Mouse (Mus musculus): ENCODE measurements around the gene Ano6. TPM values are rescaled to one million over a fixed set of nuclear protein-coding genes. Genes with fewer than 3 reads are reported as not detected.

The Ano6 gene
- polyA plus RNA-seq, 1 experiment from 2014 or later = 52.3 TPM

DNA sequence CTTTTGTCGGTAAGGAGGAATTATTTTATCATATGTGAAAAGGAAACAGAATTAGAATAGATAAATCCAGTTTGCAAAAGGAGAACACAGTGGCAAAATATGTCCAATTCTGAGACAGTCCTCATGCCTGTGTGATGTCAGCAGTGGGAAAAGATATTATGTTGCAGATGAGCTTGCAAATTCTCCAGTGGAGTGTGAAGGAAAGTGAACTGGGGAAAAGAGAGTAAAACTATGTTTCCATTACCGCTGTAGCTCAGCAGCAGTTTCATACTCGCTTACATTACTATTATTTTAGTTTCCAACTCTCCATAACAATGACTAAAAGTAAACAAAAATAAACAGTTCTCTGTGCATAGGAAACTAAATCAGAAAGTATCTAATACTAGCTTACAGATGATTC, 229.8 kb downstream of the Ano6 start:
- WGBS = 84% methylated on average over 3 of the region's 3 CpGs
- H3K4me2 ChIP-seq = no peak overlapping the region
- no peak overlapping the region for H3K27ac ChIP-seq
- no peak overlapping the region for H3K4me3 ChIP-seq
- no peaks in the 10 kb centered on the region for H3K4me1 ChIP-seq
- peaks cover 11% of the 10 kb centered on the region for H3K9me3 ChIP-seq
- no peak overlapping the region for H3K9ac ChIP-seq
- 0 out of 2 replicates have a peak, but pooled peaks cover 2% of the 10 kb centered on the region for H3K36me3 ChIP-seq
- no peaks in the 10 kb centered on the region for H3K27me3 ChIP-seq
- no peak for ATAC-seq (ENCODE audit: insufficient number of reproducible peaks, insufficient read depth, low FRiP score, low TSS enrichment, low read depth)

DNA sequence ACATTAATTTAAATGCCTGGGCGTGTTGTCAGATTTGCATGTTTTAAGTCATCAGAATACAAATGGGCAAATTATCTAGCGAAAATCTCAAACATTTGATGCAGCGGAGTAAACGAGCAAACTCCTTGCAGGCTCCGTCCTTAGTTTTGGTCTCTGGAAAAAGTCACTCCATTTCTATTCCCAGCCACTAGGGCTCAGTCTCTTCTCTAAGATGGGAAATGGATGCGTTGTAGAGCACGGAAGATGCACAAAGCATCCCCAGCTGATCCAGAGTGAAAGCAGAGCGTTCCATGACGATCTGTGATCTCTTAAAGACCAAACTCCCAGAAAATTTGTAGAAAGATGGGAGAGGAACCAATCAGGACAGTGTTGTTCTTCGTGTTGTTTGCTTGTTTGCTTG, 230.9 kb downstream of the Ano6 start:
- no peak for ATAC-seq (ENCODE audit: insufficient number of reproducible peaks, insufficient read depth, low FRiP score, low TSS enrichment, low read depth)
- Histone ChIP-seq H3K4me1 (no peaks in the 10 kb centered on the region), H3K27me3 (no peaks in the 10 kb centered on the region), H3K27ac (no peak overlapping the region), H3K36me3 (0 out of 2 replicates have a peak, but pooled peaks cover 2% of the 10 kb centered on the region), H3K9me3 (peaks cover 6% of the 10 kb centered on the region; the same call in 1 of the 2 replicates), H3K4me3 (no peak overlapping the region), H3K9ac (no peak overlapping the region), H3K4me2 (no peak overlapping the region)
- 51% methylated on average over 10 of the region's 10 CpGs for WGBS

Small RNA genes lying within 50 kb of the gene (microRNA-seq; reads per million reads assigned to microRNA genes)
- gene Gm25070 = not detected

Other genes starting within 250 kb of the Ano6 start
- 0.21 and 1.2 TPM in 2 replicates for gene Dbx2, start 134.9 kb upstream of the Ano6 start, polyA plus RNA-seq (2015; fragmentation: Nextera tagmentation; extraction: Ambion mirVana)